Mouse (Mus musculus) liver, postnatal 0 days (tissue): Measurements from ENCODE around the gene Ppp1r9b.

Experiments used
- CTCF ChIP-seq: sonication (generic); IDR thresholded peaks from 2 replicates; pipeline ENCODE4 v1.5.1; 2016; ENCODE audit warnings: antibody characterized with exemption, low read depth
- EP300 ChIP-seq: IDR thresholded peaks from 2 replicates; pipeline ENCODE4 v1.6.1; 2016; ENCODE audit warnings: antibody characterized with exemption, low read depth, mild to moderate bottlenecking

- TF ChIP-seq CTCF, result no peak
- TF ChIP-seq EP300, result no peak
These were observed 33.2 kb upstream of the Ppp1r9b start for GRCm38 (mm10) chr11:94957693-94958064.
